Mouse (Mus musculus) kidney, embryonic 16.5 days (tissue): ENCODE results near the gene Nrde2. TPM values are rescaled to one million over a fixed set of nuclear protein-coding genes. Genes with fewer than 3 reads are reported as not detected.
A peak's percentile ranks its signal among the peaks of the same experiment; 100 is the strongest.

Experiments used
- ATAC-seq: fragments of 200-750 bp; cut with Nextera tagmentation; 2 replicates; pipeline ENCODE4 v1.8.0; 2017; ENCODE audit warnings: moderate TSS enrichment; ENCODE audit not compliant: low FRiP score, low TSS enrichment
- H3K27ac ChIP-seq: fragments of 300-500 bp; sonication (generic); 2 replicates; pipeline ENCODE4 v1.5.1; 2014; ENCODE audit warnings: low read length
- H3K27me3 ChIP-seq: fragments of 300-500 bp; sonication (generic); 2 replicates; pipeline ENCODE4 v1.6.1; 2014; ENCODE audit warnings: low read length, control low read depth, mixed read lengths; ENCODE audit not compliant: insufficient read depth
- H3K36me3 ChIP-seq: fragments of 300-500 bp; sonication (generic); 2 replicates; pipeline ENCODE4 v1.6.1; 2014; ENCODE audit warnings: low read length, control low read depth, mixed read lengths; ENCODE audit not compliant: insufficient read depth
- H3K4me1 ChIP-seq: fragments of 300-500 bp; sonication (generic); 2 replicates; pipeline ENCODE4 v1.6.1; 2014; ENCODE audit warnings: low read length, control low read depth, mixed read lengths; ENCODE audit not compliant: insufficient read depth
- H3K4me2 ChIP-seq: fragments of 300-500 bp; sonication (generic); replicated peaks from 2 replicates; pipeline ENCODE4 v1.6.1; 2014; ENCODE audit warnings: low read depth, low read length
- H3K4me3 ChIP-seq: fragments of 300-500 bp; sonication (generic); 2 replicates; pipeline ENCODE4 v1.5.1; 2014; ENCODE audit warnings: mild to moderate bottlenecking, low read length
- H3K9ac ChIP-seq: fragments of 300-500 bp; sonication (generic); replicated peaks from 2 replicates; pipeline ENCODE4 v1.6.1; 2014; ENCODE audit warnings: low read length
- H3K9me3 ChIP-seq: fragments of 300-500 bp; sonication (generic); 2 replicates; pipeline ENCODE4 v1.6.1; 2016; ENCODE audit warnings: low read length, control low read depth
- WGBS: fragments of 180-500 bp; shearing (Covaris S2); extraction: QIAGEN DNeasy Blood & Tissue Kit; methylation state at CpG from one replicate; pipeline ENCODE4 v1.1.7; 2014; 5-methylcytosine and 5-hydroxymethylcytosine counted together
- polyA plus RNA-seq: library from polyadenylated mRNA; unstranded; fragments of >200 nt; fragmentation: Nextera tagmentation; extraction: Ambion mirVana; gene quantifications from 2 replicates; pipeline ENCODE4 v1.2.1, GENCODE M21; 2015

The Nrde2 gene
- polyA plus RNA-seq, 1 experiment from 2014 or later = 19.1 TPM

GRCm38 (mm10) chr12:100166177-100166576, 6.7 kb upstream of the Nrde2 start:
- H3K27ac ChIP-seq = no peak overlapping the region
- H3K4me1 ChIP-seq = no peaks in the 10 kb centered on the region
- no peaks in the 10 kb centered on the region for H3K36me3 ChIP-seq
- H3K9ac ChIP-seq = no peak overlapping the region
- no peak overlapping the region for H3K4me3 ChIP-seq
- H3K9me3 ChIP-seq = no peaks in the 10 kb centered on the region
- no peaks in the 10 kb centered on the region for H3K27me3 ChIP-seq
- no peak; the same call in 1 of the 2 replicates for ATAC-seq
- H3K4me2 ChIP-seq = no peak overlapping the region
- WGBS = 21% methylated on average over 3 of the region's 3 CpGs

GRCm38 (mm10) chr12:100164991-100165500, 5.6 kb upstream of the Nrde2 start:
- no peaks in the 10 kb centered on the region for H3K4me1 ChIP-seq
- no peaks in the 10 kb centered on the region for H3K27me3 ChIP-seq
- no peak overlapping the region for H3K27ac ChIP-seq
- no peaks in the 10 kb centered on the region for H3K36me3 ChIP-seq
- WGBS = 75% methylated on average over 7 of the region's 7 CpGs
- no peak overlapping the region for H3K4me3 ChIP-seq
- H3K9ac ChIP-seq = no peak overlapping the region
- H3K9me3 ChIP-seq = no peaks in the 10 kb centered on the region
- no peak for ATAC-seq
- no peak overlapping the region for H3K4me2 ChIP-seq

- H3K36me3 ChIP-seq = peaks cover 27% of the 10 kb centered on the region
- 92% methylated on average over 7 of the region's 7 CpGs for WGBS
These were observed 7.0 kb downstream of the Nrde2 start for GRCm38 (mm10) chr12:100152466-100152865.

DNA sequence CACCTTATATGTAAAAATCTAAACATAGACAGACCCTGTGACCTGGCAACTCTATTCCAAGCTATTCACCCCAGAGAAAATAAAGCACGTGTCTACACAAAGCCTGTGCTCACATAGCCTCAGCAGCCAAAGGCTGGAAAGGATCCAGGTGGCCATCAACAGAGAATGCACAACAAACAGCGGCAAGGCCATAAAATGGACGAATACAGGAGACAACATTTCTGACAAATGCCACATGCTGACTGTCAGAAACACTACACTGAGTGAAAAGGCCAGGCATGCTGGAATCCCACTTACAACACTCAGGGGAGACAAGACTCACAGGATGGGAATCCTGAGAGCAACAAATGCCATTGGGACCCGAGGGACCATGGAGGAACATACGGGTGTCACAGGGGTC, 15.2 kb downstream of the Nrde2 start:
- Histone ChIP-seq H3K4me3 (no peak overlapping the region), H3K27ac (0 out of 2 replicates have a peak overlapping the region, but pooled peaks have one; percentile 2), H3K4me1 (peaks cover 11% of the 10 kb centered on the region; the same call in 1 of the 2 replicates), H3K4me2 (no peak overlapping the region), H3K9me3 (no peaks in the 10 kb centered on the region), H3K27me3 (no peaks in the 10 kb centered on the region), H3K36me3 (peaks cover 73% of the 10 kb centered on the region), H3K9ac (no peak overlapping the region)
- 46% methylated on average over 5 of the region's 5 CpGs for WGBS
- ATAC-seq = peak; percentile 60; the same call in 1 of the 2 replicates

More at GRCm38 (mm10) chr12:100152466-100152865, 7.0 kb downstream of the Nrde2 start:
- H3K9me3 ChIP-seq = no peaks in the 10 kb centered on the region
- ATAC-seq = no peak
- H3K9ac ChIP-seq = no peak overlapping the region
- H3K4me3 ChIP-seq = no peak overlapping the region
- no peaks in the 10 kb centered on the region for H3K4me1 ChIP-seq
- H3K4me2 ChIP-seq = no peak overlapping the region
- H3K27ac ChIP-seq = no peak overlapping the region
- no peaks in the 10 kb centered on the region for H3K27me3 ChIP-seq

GRCm38 (mm10) chr12:100143737-100144136, 15.7 kb downstream of the Nrde2 start:
- peaks cover 11% of the 10 kb centered on the region; the same call in 1 of the 2 replicates for H3K4me1 ChIP-seq
- H3K27me3 ChIP-seq = no peaks in the 10 kb centered on the region
- H3K4me2 ChIP-seq = no peak overlapping the region
- no peak overlapping the region for H3K4me3 ChIP-seq
- H3K9ac ChIP-seq = no peak overlapping the region
- 61% methylated on average over 9 of the region's 9 CpGs for WGBS
- H3K9me3 ChIP-seq = no peaks in the 10 kb centered on the region
- peaks cover 73% of the 10 kb centered on the region for H3K36me3 ChIP-seq
- ATAC-seq = peak; percentile 84; the same call in 1 of the 2 replicates
- 0 out of 2 replicates have a peak overlapping the region, but pooled peaks have one; percentile 2 for H3K27ac ChIP-seq

GRCm38 (mm10) chr12:100142848-100143523, 16.5 kb downstream of the Nrde2 start:
- Histone ChIP-seq H3K9me3 (no peaks in the 10 kb centered on the region), H3K4me1 (peaks cover 11% of the 10 kb centered on the region; the same call in 1 of the 2 replicates), H3K9ac (no peak overlapping the region), H3K4me3 (no peak overlapping the region), H3K4me2 (no peak overlapping the region), H3K27ac (no peak overlapping the region), H3K27me3 (no peaks in the 10 kb centered on the region), H3K36me3 (peaks cover 79% of the 10 kb centered on the region)
- WGBS = 96% methylated on average over 11 of the region's 11 CpGs
- ATAC-seq = no peak

DNA sequence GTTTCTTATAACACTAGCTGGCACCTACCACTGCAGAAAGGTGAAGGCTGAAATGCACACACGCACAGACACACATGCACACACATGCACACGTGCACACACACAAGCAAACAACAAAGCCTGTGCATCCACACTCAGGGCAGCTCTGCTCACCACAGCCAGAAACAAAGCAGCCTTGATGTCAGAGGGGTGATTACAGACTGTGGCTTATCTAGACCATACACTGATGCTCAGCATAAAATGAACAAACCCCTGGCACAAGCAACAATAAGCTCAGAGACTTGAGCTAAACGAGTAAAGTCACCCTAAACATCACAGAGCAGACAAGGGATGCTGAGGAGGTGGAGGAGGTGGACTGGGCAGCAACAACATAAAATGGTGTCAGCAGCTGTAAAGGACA, 24.3 kb downstream of the Nrde2 start:
- H3K9me3 ChIP-seq = no peaks in the 10 kb centered on the region
- no peak for ATAC-seq
- no peak overlapping the region for H3K9ac ChIP-seq
- no peak overlapping the region for H3K4me2 ChIP-seq
- H3K27me3 ChIP-seq = no peaks in the 10 kb centered on the region
- H3K36me3 ChIP-seq = peaks cover 85% of the 10 kb centered on the region
- no peak overlapping the region for H3K27ac ChIP-seq
- H3K4me3 ChIP-seq = no peak overlapping the region
- H3K4me1 ChIP-seq = no peaks in the 10 kb centered on the region
- WGBS = 95% methylated on average over 3 of the region's 3 CpGs

GRCm38 (mm10) chr12:100134395-100134936, 25.0 kb downstream of the Nrde2 start:
- H3K36me3 ChIP-seq = peaks cover 79% of the 10 kb centered on the region

DNA sequence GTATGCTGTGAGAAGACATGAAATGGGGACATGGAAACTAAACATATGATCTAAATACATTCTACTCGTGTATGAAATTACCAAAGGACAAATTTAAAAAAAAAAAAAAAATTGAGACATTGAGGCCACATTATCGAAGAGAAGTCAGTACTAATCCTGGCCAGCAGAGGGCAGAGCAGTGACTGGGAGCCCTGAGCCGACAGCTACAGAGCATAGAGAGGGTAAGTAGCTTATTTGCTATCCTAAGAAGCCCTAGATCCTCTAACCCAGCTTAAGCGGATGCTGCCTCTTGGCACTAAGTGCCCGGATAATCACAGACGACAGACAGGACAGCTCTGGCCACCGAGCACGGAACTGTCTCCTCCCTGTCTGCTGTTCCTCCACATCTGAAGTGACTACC, 27.8 kb downstream of the Nrde2 start:
- no peak overlapping the region for H3K4me2 ChIP-seq
- H3K4me3 ChIP-seq = no peak overlapping the region
- H3K36me3 ChIP-seq = peaks cover 67% of the 10 kb centered on the region
- WGBS = 46% methylated on average over 8 of the region's 8 CpGs
- no peaks in the 10 kb centered on the region for H3K9me3 ChIP-seq
- ATAC-seq = peak; percentile 27; the same call in 1 of the 2 replicates
- no peak overlapping the region for H3K9ac ChIP-seq
- peaks cover 26% of the 10 kb centered on the region for H3K4me1 ChIP-seq
- no peak overlapping the region for H3K27ac ChIP-seq
- no peaks in the 10 kb centered on the region for H3K27me3 ChIP-seq

More at GRCm38 (mm10) chr12:100134395-100134936, 25.0 kb downstream of the Nrde2 start:
- Histone ChIP-seq H3K9me3 (no peaks in the 10 kb centered on the region), H3K27me3 (no peaks in the 10 kb centered on the region), H3K9ac (no peak overlapping the region), H3K4me1 (0 out of 2 replicates have a peak, but pooled peaks cover 3% of the 10 kb centered on the region), H3K27ac (no peak overlapping the region), H3K4me3 (no peak overlapping the region), H3K4me2 (no peak overlapping the region)
- WGBS = 79% methylated on average over 11 of the region's 11 CpGs
- no peak for ATAC-seq

DNA sequence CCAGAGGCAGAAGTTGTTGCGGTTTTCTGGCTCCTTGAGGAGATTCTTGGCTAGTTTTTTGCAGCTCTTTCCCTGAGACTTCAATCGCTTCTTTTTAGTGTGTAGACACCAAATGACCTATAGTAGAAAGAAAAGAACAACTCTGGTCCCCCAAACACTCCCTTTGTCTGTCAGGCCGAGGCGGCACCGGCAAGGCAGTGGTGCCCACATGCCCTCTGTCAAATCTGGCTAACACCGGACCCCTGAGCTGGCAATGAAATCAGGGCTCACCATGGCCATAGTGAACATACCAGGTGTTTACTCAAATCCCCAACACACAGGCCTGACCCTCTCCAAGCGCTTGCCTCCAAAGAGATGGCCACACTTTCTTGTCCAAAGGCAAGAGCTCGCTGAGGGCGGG, 28.3 kb downstream of the Nrde2 start:
- WGBS = 91% methylated on average over 9 of the region's 9 CpGs
- H3K27me3 ChIP-seq = no peaks in the 10 kb centered on the region
- no peak overlapping the region for H3K27ac ChIP-seq
- no peak overlapping the region for H3K4me2 ChIP-seq
- H3K4me3 ChIP-seq = no peak overlapping the region
- no peaks in the 10 kb centered on the region for H3K9me3 ChIP-seq
- no peak for ATAC-seq
- H3K9ac ChIP-seq = no peak overlapping the region
- H3K36me3 ChIP-seq = peaks cover 66% of the 10 kb centered on the region
- peaks cover 26% of the 10 kb centered on the region for H3K4me1 ChIP-seq
